Mouse (Mus musculus): Measurements from ENCODE around the gene Ppm1b. TPM values are rescaled to one million over a fixed set of nuclear protein-coding genes. Genes with fewer than 3 reads are reported as not detected.

The Ppm1b gene
- polyA plus RNA-seq, 2 experiments: 31.3 to 40.6 TPM

DNA sequence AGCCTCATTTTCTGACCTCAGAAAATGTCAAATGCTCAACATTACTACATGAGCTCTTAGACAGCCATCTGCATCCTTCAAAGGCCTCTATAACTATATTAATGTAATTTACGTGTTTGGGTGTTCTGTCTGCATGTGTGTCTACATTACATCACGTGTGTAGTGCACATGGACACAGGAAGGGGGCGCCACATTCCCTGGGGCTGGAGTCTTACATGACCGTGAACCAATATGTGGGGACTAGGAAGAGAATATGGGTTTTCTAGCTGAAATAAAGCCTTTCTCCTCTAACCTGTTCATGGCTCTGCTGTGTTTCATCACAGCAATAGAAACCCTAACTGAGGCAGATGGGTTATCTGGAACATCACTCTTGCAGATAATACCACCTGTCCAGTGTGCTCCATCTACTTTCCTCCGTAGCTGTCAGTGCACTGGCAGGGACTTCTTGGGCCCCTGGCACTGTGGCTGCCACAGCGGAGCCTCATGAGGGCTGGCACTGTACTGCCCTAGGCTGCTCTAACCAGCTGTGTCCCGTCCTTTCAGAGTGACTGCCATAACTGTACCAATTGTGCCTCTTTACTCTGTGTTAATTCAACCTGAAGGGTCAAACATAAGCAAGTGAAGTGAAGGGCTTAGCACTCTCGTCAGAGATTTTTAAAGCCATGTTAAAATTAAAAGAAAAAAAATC, 114.7 kb downstream of the Ppm1b start:
- Histone ChIP-seq H3K4me3 (ENCODE audit: insufficient read depth in 1 of 2, low read depth in 2 of 2, low read length in 2 of 2) (no peak overlapping the region), H3K9ac (replicated peaks) (no peak overlapping the region), H3K27ac (no peak overlapping the region), H3K4me1 (replicated peaks; ENCODE audit: control insufficient read depth in 2 of 2, insufficient read depth in 2 of 2, low read length in 1 of 2) (no peaks in the 10 kb centered on the region), H3K36me3 (replicated peaks; ENCODE audit: control insufficient read depth, insufficient read depth, low read depth) (no peaks in the 10 kb centered on the region), H3K4me2 (ENCODE audit: low read depth) (no peak overlapping the region), H3K9me3 (ENCODE audit: control insufficient read depth, low read length) (no peaks in the 10 kb centered on the region), H3K27me3 (ENCODE audit: control insufficient read depth, insufficient read depth, low read length) (no peaks in the 10 kb centered on the region)
- WGBS (ENCODE audit: insufficient replicate concordance): 77% methylated on average over 8 of the region's 8 CpGs
- no peak for DNase-seq (ENCODE audit: low read depth in 3 of 3, low spot score in 3 of 3)
- peak; percentile 43 for TF ChIP-seq CTCF (IDR thresholded peaks at IDR 0.05; ENCODE audit: low read depth)
- TF ChIP-seq EP300 (IDR thresholded peaks at IDR 0.05; ENCODE audit: low read depth): no peak
- ATAC-seq (ENCODE audit: insufficient read depth): no peak

DNA sequence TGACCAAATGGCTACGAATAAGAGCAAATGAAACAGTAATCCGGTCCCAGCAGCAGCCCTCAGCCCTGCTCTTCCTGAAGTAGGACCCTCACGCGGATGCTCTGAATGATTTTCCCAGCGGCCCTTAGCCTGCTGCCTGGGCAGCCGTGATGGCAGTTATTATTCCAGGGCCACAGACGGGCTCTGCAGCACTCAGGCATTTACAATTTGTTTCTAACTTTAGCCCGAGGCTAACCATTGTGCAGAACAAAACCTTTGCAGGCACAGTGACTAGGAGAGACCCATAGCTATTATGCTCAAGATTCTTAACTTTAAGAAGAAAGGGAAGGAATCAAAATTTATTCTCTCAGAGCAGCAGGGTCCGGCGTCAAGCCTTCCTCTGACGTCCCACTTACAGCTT, 115.8 kb downstream of the Ppm1b start:
- H3K9me3 ChIP-seq (ENCODE audit: control insufficient read depth, low read length): no peaks in the 10 kb centered on the region
- no peak overlapping the region for H3K9ac ChIP-seq (replicated peaks)
- DNase-seq (ENCODE audit: low read depth in 3 of 3, low spot score in 3 of 3) (no peak), ATAC-seq (ENCODE audit: insufficient read depth) (no peak)
- H3K4me3 ChIP-seq (ENCODE audit: insufficient read depth in 1 of 2, low read depth in 2 of 2, low read length in 2 of 2): no peak overlapping the region
- H3K36me3 ChIP-seq (replicated peaks; ENCODE audit: control insufficient read depth, insufficient read depth, low read depth): no peaks in the 10 kb centered on the region
- no peak overlapping the region for H3K4me2 ChIP-seq (ENCODE audit: low read depth)
- TF ChIP-seq EP300 (IDR thresholded peaks at IDR 0.05; ENCODE audit: low read depth) (no peak), CTCF (IDR thresholded peaks at IDR 0.05; ENCODE audit: low read depth) (no peak)
- 83% methylated on average over 11 of the region's 11 CpGs for WGBS (ENCODE audit: insufficient replicate concordance)
- no peaks in the 10 kb centered on the region for H3K4me1 ChIP-seq (replicated peaks; ENCODE audit: control insufficient read depth in 2 of 2, insufficient read depth in 2 of 2, low read length in 1 of 2)
- no peaks in the 10 kb centered on the region for H3K27me3 ChIP-seq (ENCODE audit: control insufficient read depth, insufficient read depth, low read length)
- no peak overlapping the region for H3K27ac ChIP-seq

DNA sequence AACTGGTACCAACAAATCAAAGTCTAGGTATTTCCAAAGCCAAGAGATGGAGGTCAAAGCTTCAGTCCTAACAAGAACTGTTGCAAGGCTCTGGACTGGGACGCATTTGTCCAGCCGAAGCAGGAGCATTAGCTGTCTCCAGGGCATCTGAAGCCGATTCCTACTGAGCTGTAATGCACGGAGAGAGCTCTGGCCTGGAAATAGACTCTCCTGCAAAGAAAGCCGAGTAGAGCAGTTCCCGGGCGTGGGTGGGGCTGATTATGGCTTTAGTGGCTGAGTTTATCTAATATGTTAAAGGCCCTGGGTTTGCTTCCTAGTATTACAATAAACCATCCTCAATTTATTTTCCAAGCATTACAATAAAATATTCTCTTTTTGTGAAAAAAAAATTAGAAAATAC, 116.7 kb downstream of the Ppm1b start:
- Histone ChIP-seq H3K36me3 (replicated peaks; ENCODE audit: control insufficient read depth, insufficient read depth, low read depth) (no peaks in the 10 kb centered on the region), H3K4me1 (replicated peaks; ENCODE audit: control insufficient read depth in 2 of 2, insufficient read depth in 2 of 2, low read length in 1 of 2) (no peaks in the 10 kb centered on the region), H3K9me3 (ENCODE audit: control insufficient read depth, low read length) (no peaks in the 10 kb centered on the region), H3K27me3 (ENCODE audit: control insufficient read depth, insufficient read depth, low read length) (no peaks in the 10 kb centered on the region), H3K4me3 (ENCODE audit: insufficient read depth in 1 of 2, low read depth in 2 of 2, low read length in 2 of 2) (no peak overlapping the region), H3K9ac (replicated peaks) (no peak overlapping the region), H3K27ac (no peak overlapping the region), H3K4me2 (ENCODE audit: low read depth) (no peak overlapping the region)
- DNase-seq (ENCODE audit: low read depth in 3 of 3, low spot score in 3 of 3): no peak
- no peak for ATAC-seq (ENCODE audit: insufficient read depth)
- TF ChIP-seq CTCF (IDR thresholded peaks at IDR 0.05; ENCODE audit: low read depth) (no peak), EP300 (IDR thresholded peaks at IDR 0.05; ENCODE audit: low read depth) (no peak)
- WGBS (ENCODE audit: insufficient replicate concordance): 76% methylated on average over 7 of the region's 7 CpGs

Other genes starting within 250 kb of the Ppm1b start
- 11.7 and 23.7 TPM in 2 replicates for gene Lrpprc, start 166.0 kb upstream of the Ppm1b start, polyA plus RNA-seq (2012; rRNA removed)
- 31.8 and 37.4 TPM in 2 replicates for gene Lrpprc, start 166.0 kb upstream of the Ppm1b start, polyA plus RNA-seq (2014; fragmentation: Nextera tagmentation; extraction: Ambion mirVana)
- 0.34 and 0.45 TPM in 2 replicates for gene Slc3a1, start 71.6 kb downstream of the Ppm1b start, polyA plus RNA-seq (2012; rRNA removed)
- gene Slc3a1, start 71.6 kb downstream of the Ppm1b start, polyA plus RNA-seq (2014; fragmentation: Nextera tagmentation; extraction: Ambion mirVana): 0.65 and 0.86 TPM in 2 replicates
- gene Prepl, start 133.5 kb downstream of the Ppm1b start, polyA plus RNA-seq (2012; rRNA removed): 5.7 and 7.2 TPM in 2 replicates
- gene Prepl, start 133.5 kb downstream of the Ppm1b start, polyA plus RNA-seq (2014; fragmentation: Nextera tagmentation; extraction: Ambion mirVana): 6.5 and 7.5 TPM in 2 replicates
- 0.76 and 0.77 TPM in 2 replicates for gene Camkmt, start 133.8 kb downstream of the Ppm1b start, polyA plus RNA-seq (2012; rRNA removed)
- gene Camkmt, start 133.8 kb downstream of the Ppm1b start, polyA plus RNA-seq (2014; fragmentation: Nextera tagmentation; extraction: Ambion mirVana): 3.0 and 3.6 TPM in 2 replicates

Measured in liver, embryonic 14.5 days (tissue).